Mouse (Mus musculus) lung, adult 2 months (tissue): ENCODE results near the gene Cacna2d4.

Source experiments
- CTCF ChIP-seq: fragments of 200-500 bp; IDR thresholded peaks from 2 replicates; pipeline ENCODE4 v1.5.1; 2011; ENCODE audit warnings: mild to moderate bottlenecking, low read length, control low read depth; ENCODE audit not compliant: insufficient read depth
- POLR2A ChIP-seq: fragments of 200-500 bp; IDR thresholded peaks from 2 replicates; pipeline ENCODE4 v1.6.1; 2011; ENCODE audit warnings: low read depth, mild to moderate bottlenecking, control low read depth, low read length, borderline replicate concordance; ENCODE audit errors: extremely low read depth

DNA sequence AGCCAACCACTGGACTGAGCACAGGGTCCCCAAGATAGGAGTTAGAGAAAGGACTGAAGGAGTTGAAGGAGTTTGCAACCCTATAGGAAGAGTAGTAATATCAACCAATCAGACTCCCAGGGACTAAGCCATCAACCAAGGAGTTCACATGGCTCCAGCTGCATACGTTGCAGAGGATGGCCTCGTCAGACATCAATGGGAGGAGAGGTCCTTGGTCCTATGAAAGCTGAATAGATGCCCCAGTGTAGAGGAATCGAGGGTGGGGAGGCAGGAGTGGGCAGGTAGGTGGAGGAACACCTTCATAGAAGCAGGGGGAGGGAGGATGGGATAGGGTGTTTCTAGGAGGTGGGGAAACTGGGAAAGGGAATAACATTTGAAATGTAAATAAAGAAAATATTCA is 31.4 kb upstream of the Cacna2d4 start:
- TF ChIP-seq CTCF (no peak), POLR2A (no peak)
